Mouse (Mus musculus): Measurements from ENCODE around the gene Ptgdr2. TPM values are rescaled to one million over a fixed set of nuclear protein-coding genes. Genes with fewer than 3 reads are reported as not detected.

Ptgdr2 gene
- total RNA-seq, 1 experiment from 2014 or later: 0.23 TPM

- ATAC-seq (replicated peaks; ENCODE audit: low read depth, poor library complexity, severe bottlenecking): no peak
These were observed 36.2 kb downstream of the Ptgdr2 start for GRCm38 (mm10) chr19:10973187-10973586.

- ATAC-seq (replicated peaks; ENCODE audit: low read depth, poor library complexity, severe bottlenecking): no peak
These were observed 37.4 kb downstream of the Ptgdr2 start, which contains the start of gene Ms4a10 for GRCm38 (mm10) chr19:10974238-10974865. Ms4a10 (minus strand) TSS chr19:10974670.

- ATAC-seq (replicated peaks; ENCODE audit: low read depth, poor library complexity, severe bottlenecking): no peak
These were observed 38.2 kb downstream of the Ptgdr2 start for GRCm38 (mm10) chr19:10975187-10975586.

- no peak for ATAC-seq (replicated peaks; ENCODE audit: low read depth, poor library complexity, severe bottlenecking)
These were observed 39.4 kb downstream of the Ptgdr2 start for GRCm38 (mm10) chr19:10976318-10976717.

- ATAC-seq (replicated peaks; ENCODE audit: low read depth, poor library complexity, severe bottlenecking): peak; percentile 97
These were observed 42.5 kb downstream of the Ptgdr2 start for GRCm38 (mm10) chr19:10979184-10980168.

GRCm38 (mm10) chr19:10980210-10980609 is 43.2 kb downstream of the Ptgdr2 start:
- no peak for ATAC-seq (replicated peaks; ENCODE audit: low read depth, poor library complexity, severe bottlenecking)

- ATAC-seq (replicated peaks; ENCODE audit: low read depth, poor library complexity, severe bottlenecking): no peak; the same call in 1 of the 2 replicates
These were observed 46.2 kb downstream of the Ptgdr2 start for GRCm38 (mm10) chr19:10983146-10983545.

- ATAC-seq (replicated peaks; ENCODE audit: low read depth, poor library complexity, severe bottlenecking): no peak
These were observed 47.6 kb downstream of the Ptgdr2 start for GRCm38 (mm10) chr19:10984551-10984950.

- ATAC-seq (replicated peaks; ENCODE audit: low read depth, poor library complexity, severe bottlenecking): no peak
These were observed 48.9 kb downstream of the Ptgdr2 start for GRCm38 (mm10) chr19:10985889-10986288.

GRCm38 (mm10) chr19:10988563-10988962 is 51.6 kb downstream of the Ptgdr2 start:
- ATAC-seq (replicated peaks; ENCODE audit: low read depth, poor library complexity, severe bottlenecking): no peak

- no peak for ATAC-seq (replicated peaks; ENCODE audit: low read depth, poor library complexity, severe bottlenecking)
These were observed 53.8 kb downstream of the Ptgdr2 start for GRCm38 (mm10) chr19:10990751-10991150.

GRCm38 (mm10) chr19:10991911-10992310 is 55.0 kb downstream of the Ptgdr2 start:
- no peak for ATAC-seq (replicated peaks; ENCODE audit: low read depth, poor library complexity, severe bottlenecking)

Other genes with a start within 250 kb of the Ptgdr2 start
- 6.5 and 11.5 TPM in 2 replicates for gene Vps37c, start 248.4 kb upstream of the Ptgdr2 start, total RNA-seq (2017)
- 0.53 TPM in 1 of 2 replicates, not detected in the other for gene Cd5, start 198.2 kb upstream of the Ptgdr2 start, total RNA-seq (2017)
- gene Cd6, start 107.1 kb upstream of the Ptgdr2 start, total RNA-seq (2017): 0.46 and 0.87 TPM in 2 replicates
- 0.39 TPM in 1 of 2 replicates, not detected in the other for gene Slc15a3, start 97.4 kb upstream of the Ptgdr2 start, total RNA-seq (2017)
- 0.19 and 0.46 TPM in 2 replicates for gene Tmem132a, start 67.2 kb upstream of the Ptgdr2 start, total RNA-seq (2017)
- gene Tmem109, start 55.2 kb upstream of the Ptgdr2 start, total RNA-seq (2017): 16.2 and 24.7 TPM in 2 replicates
- gene Prpf19, start 41.9 kb upstream of the Ptgdr2 start, total RNA-seq (2017): 121 and 140 TPM in 2 replicates
- gene Zp1, start 16.5 kb upstream of the Ptgdr2 start, total RNA-seq (2017): not detected in 2 replicates
- 13.9 and 21.4 TPM in 2 replicates for gene Ccdc86, start 12.1 kb downstream of the Ptgdr2 start, total RNA-seq (2017)
- gene Ms4a10, start 37.5 kb downstream of the Ptgdr2 start, total RNA-seq (2017): not detected in 2 replicates
- gene Ms4a15, start 56.1 kb downstream of the Ptgdr2 start, total RNA-seq (2017): not detected in 2 replicates
- gene Ms4a18, start 80.9 kb downstream of the Ptgdr2 start, total RNA-seq (2017): not detected in 2 replicates
- gene Ms4a8a, start 143.9 kb downstream of the Ptgdr2 start, total RNA-seq (2017): not detected in 2 replicates
- not detected in 2 replicates for gene 1700017D01Rik, start 193.7 kb downstream of the Ptgdr2 start, total RNA-seq (2017)
- not detected in 2 replicates for gene 1700025F22Rik, start 228.2 kb downstream of the Ptgdr2 start, total RNA-seq (2017)